Mouse (Mus musculus) embryo, embryonic 11.5 days (tissue): ENCODE data around the gene Mosmo.

ENCODE experiments used
- DNase-seq: peaks from one replicate; pipeline ENCODE4 v3.0.0-alpha.2; 2012; ENCODE audit warnings: low read depth, low spot score

Mosmo gene

DNA sequence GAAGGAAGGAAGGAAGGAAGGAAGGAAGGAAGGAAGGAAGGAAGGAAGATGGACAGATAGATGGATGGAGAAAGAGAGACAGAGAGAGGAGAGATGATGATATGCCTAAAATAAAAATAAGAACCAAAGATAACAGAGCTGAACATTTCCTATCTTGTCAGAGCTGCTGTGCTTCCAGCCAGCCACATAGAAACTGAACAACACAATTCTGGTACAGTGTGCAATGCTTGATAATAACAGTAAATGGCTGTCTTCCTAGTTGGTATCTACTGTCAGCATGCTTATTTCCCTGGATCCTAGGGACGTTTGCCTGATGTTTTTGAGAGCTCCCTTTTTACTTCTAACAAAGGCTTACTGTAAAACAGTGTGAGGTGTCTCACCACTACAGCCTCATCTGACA, 94.0 kb downstream of the Mosmo start:
- no peak for DNase-seq

DNA sequence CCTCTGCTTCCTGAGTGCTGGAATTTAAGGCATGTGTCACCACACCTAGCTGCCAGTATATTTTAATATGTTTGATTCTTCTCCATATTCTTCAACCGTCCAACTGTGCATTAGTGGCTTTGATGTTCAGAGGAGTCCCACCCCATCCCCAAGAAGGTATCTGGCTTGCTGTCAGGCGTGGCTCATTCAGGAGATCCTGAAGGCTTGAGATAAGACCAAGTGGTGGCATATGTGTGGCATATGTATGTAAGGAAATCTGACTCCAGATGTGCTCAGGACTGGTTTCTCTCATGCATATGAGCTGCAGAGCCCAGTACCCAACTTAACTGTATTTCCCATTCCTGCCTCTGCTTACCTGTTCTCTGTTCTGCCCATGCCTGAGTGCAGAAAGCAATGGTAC, 100.6 kb downstream of the Mosmo start:
- no peak for DNase-seq
